Mouse (Mus musculus) MEL (cell line): ENCODE data around the gene Lap3. TPM values are rescaled to one million over a fixed set of nuclear protein-coding genes. Genes with fewer than 3 reads are reported as not detected.

Source experiments
- DNase-seq: peaks from one replicate; pipeline ENCODE4 v3.0.0; 2011; ENCODE audit warnings: low read depth, low spot score
- H3K27ac ChIP-seq: 2 replicates; pipeline ENCODE4 v1.5.1; 2012; ENCODE audit warnings: low read depth, mild to moderate bottlenecking, control low read depth, low read length, moderate library complexity; ENCODE audit not compliant: control insufficient read depth
- H3K27me3 ChIP-seq, 2 experiments: fragments of 150-350 bp in 1 of 2; sonication (generic) in 1 of 2; 2 replicates each; pipeline ENCODE4 v1.6.1; 2012; ENCODE audit warnings: low read length in 2 of 2, mild to moderate bottlenecking in 2 of 2, improper control_type of control experiment in 1 of 2, moderate library complexity in 1 of 2; ENCODE audit not compliant: insufficient read depth in 2 of 2, control insufficient read depth in 1 of 2
- H3K36me3 ChIP-seq, 2 experiments: 2 replicates each; pipeline ENCODE4 v1.6.1; 2012 to 2014; ENCODE audit warnings: low read length in 2 of 2, improper control_type of control experiment in 1 of 2, inconsistent platforms in 1 of 2, mild to moderate bottlenecking in 1 of 2; ENCODE audit not compliant: insufficient read depth in 2 of 2, control insufficient read depth in 1 of 2
- H3K4me1 ChIP-seq, 2 experiments: fragments of 150-350 bp in 1 of 2; sonication (generic) in 1 of 2; 2 replicates each; pipeline ENCODE4 v1.6.1; 2012; ENCODE audit warnings: low read length in 2 of 2, improper control_type of control experiment in 1 of 2, mild to moderate bottlenecking in 1 of 2; ENCODE audit not compliant: insufficient read depth in 2 of 2, control insufficient read depth in 1 of 2
- H3K4me3 ChIP-seq, 2 experiments: fragments of 150-350 bp in 1 of 2; sonication (generic) in 1 of 2; 2 replicates each; pipeline ENCODE4 v1.5.1; 2012; ENCODE audit warnings: low read depth in 2 of 2, low read length in 2 of 2, mild to moderate bottlenecking in 2 of 2, moderate library complexity in 2 of 2, control low read depth in 1 of 2, improper control_type of control experiment in 1 of 2; ENCODE audit not compliant: control insufficient read depth in 1 of 2, insufficient read depth in 1 of 2
- H3K79me2 ChIP-seq: 2 replicates; pipeline ENCODE4 v1.6.1; 2012; ENCODE audit warnings: mild to moderate bottlenecking, low read length, moderate library complexity; ENCODE audit not compliant: control insufficient read depth, poor library complexity, insufficient read depth
- H3K9ac ChIP-seq: 2 replicates; pipeline ENCODE4 v1.6.1; 2012; ENCODE audit warnings: low read depth, mild to moderate bottlenecking, control low read depth, low read length, moderate library complexity; ENCODE audit not compliant: control insufficient read depth, poor library complexity, severe bottlenecking
- H3K9me3 ChIP-seq: fragments of 150-350 bp; sonication (generic); replicated peaks from 2 replicates; pipeline ENCODE4 v1.6.1; 2012; ENCODE audit warnings: mild to moderate bottlenecking, low read length, improper control_type of control experiment, moderate library complexity; ENCODE audit not compliant: insufficient read depth
- BHLHE40 ChIP-seq: IDR thresholded peaks from 2 replicates; pipeline ENCODE4 v1.6.1; 2012; ENCODE audit warnings: low read depth, mild to moderate bottlenecking, inconsistent platforms, low read length, improper control_type of control experiment, borderline replicate concordance
- E2F4 ChIP-seq: IDR thresholded peaks from 2 replicates; pipeline ENCODE4 v1.6.1; 2011; ENCODE audit warnings: low read depth, low read length, improper control_type of control experiment, borderline replicate concordance
- EP300 ChIP-seq, 2 experiments: IDR thresholded peaks; 2 replicates each; pipeline ENCODE4 v1.6.1; 2011; ENCODE audit warnings: improper control_type of control experiment in 2 of 2, low read length in 2 of 2, low read depth in 1 of 2, mild to moderate bottlenecking in 1 of 2
- GABPA ChIP-seq: IDR thresholded peaks from 2 replicates; pipeline ENCODE4 v1.6.1; 2012; ENCODE audit warnings: low read depth, mild to moderate bottlenecking, inconsistent platforms, low read length, improper control_type of control experiment, moderate library complexity
- GATA1 ChIP-seq: IDR thresholded peaks from 2 replicates; pipeline ENCODE4 v1.6.1; 2011; ENCODE audit warnings: low read depth, low read length, improper control_type of control experiment
- MAX ChIP-seq: IDR thresholded peaks from 2 replicates; pipeline ENCODE4 v1.6.1; 2011; ENCODE audit warnings: low read length, improper control_type of control experiment
- MAZ ChIP-seq: IDR thresholded peaks from 2 replicates; pipeline ENCODE4 v1.6.1; 2012; ENCODE audit warnings: low read depth, mild to moderate bottlenecking, inconsistent platforms, low read length, improper control_type of control experiment
- MEF2A ChIP-seq: IDR thresholded peaks from 2 replicates; pipeline ENCODE4 v1.6.1; 2014; ENCODE audit warnings: low read depth, mild to moderate bottlenecking, inconsistent platforms, low read length, improper control_type of control experiment; ENCODE audit not compliant: poor library complexity, insufficient replicate concordance, severe bottlenecking; ENCODE audit errors: extremely low read depth
- NELFE ChIP-seq: IDR thresholded peaks from 2 replicates; pipeline ENCODE4 v1.6.1; 2011; ENCODE audit warnings: low read depth, low read length, improper control_type of control experiment
- POLR2AphosphoS2 ChIP-seq: IDR thresholded peaks from 2 replicates; pipeline ENCODE4 v1.6.1; 2011; ENCODE audit warnings: low read length, improper control_type of control experiment
- TAL1 ChIP-seq: IDR thresholded peaks from 2 replicates; pipeline ENCODE4 v1.6.1; 2012; ENCODE audit warnings: mild to moderate bottlenecking, inconsistent platforms, low read length, moderate library complexity, mixed read lengths
- TBP ChIP-seq: IDR thresholded peaks from 2 replicates; pipeline ENCODE4 v1.8.0; 2011; ENCODE audit warnings: low read depth, low read length, improper control_type of control experiment
- UBTF ChIP-seq: IDR thresholded peaks from 2 replicates; pipeline ENCODE4 v1.6.1; 2012; ENCODE audit warnings: low read depth, mild to moderate bottlenecking, inconsistent platforms, low read length, improper control_type of control experiment, moderate library complexity, borderline replicate concordance; ENCODE audit not compliant: insufficient read depth
- ZC3H11A ChIP-seq: IDR thresholded peaks from 2 replicates; pipeline ENCODE4 v1.6.1; 2012; ENCODE audit warnings: low read depth, mild to moderate bottlenecking, inconsistent platforms, low read length, improper control_type of control experiment
- ZKSCAN1 ChIP-seq: IDR thresholded peaks from 2 replicates; pipeline ENCODE4 v1.6.1; 2012; ENCODE audit warnings: low read depth, mild to moderate bottlenecking, inconsistent platforms, low read length, improper control_type of control experiment, moderate library complexity
- ZNF384 ChIP-seq: IDR thresholded peaks from 2 replicates; pipeline ENCODE4 v1.6.1; 2012; ENCODE audit warnings: low read depth, mild to moderate bottlenecking, inconsistent platforms, low read length, improper control_type of control experiment
- polyA plus RNA-seq, 2 experiments: library from polyadenylated mRNA; stranded (reverse) in 1 of 2; unstranded in 1 of 2; fragments of >175 nt in 1 of 2; fragments of >200 nt in 1 of 2; gene quantifications; 2 replicates each; pipeline versions ENCODE4 v1.2.1 to v1.2.4; 2012; ENCODE audit warnings: low replicate concordance in 2 of 2, low read depth in 1 of 2; ENCODE audit not compliant: insufficient read length in 2 of 2, insufficient read depth in 1 of 2, missing spikeins in 1 of 2
- total RNA-seq: library from RNA; depleted of rRNA; stranded (reverse); fragments of 300-350 nt; gene quantifications from 2 replicates; pipeline ENCODE4 v1.2.3, GENCODE M21; 2012

The Lap3 gene
- total and polyA plus RNA-seq, 3 experiments, result 172 to 213 (median 205) TPM

DNA sequence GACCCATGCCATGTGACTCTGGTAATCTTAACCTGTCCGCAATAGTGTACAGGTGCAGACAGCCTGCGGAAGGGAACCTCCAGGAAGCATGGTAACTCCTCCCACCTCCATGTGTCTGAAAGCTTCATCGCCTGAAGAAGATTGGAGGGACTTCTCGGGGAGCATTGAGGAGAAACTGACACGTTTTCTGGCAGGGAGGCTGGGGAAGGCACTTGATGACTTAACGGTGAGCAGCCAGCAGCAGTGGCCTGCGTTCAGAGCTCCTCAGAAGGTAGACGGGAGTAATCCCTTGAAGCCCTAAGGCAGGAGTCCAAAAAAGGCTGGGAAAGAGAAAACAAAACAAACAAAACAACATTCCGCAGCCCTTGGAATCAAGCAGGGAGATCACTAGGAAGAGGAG lies 38.7 kb upstream of the Lap3 start:
- no peak for TF ChIP-seq EP300 (IDR thresholded peaks at IDR 0.05; ENCODE audit: low read depth in 1 of 2, low read length in 2 of 2)
- TF ChIP-seq ZNF384, result no peak
- TF ChIP-seq UBTF, result no peak
- no peak for TF ChIP-seq E2F4
- Histone ChIP-seq H3K9ac (no peak overlapping the region), H3K4me1 (peaks cover 0 to 3% of the 10 kb centered on the region in 2 experiments; a peak in 3 of 4 replicates), H3K4me3 (no peak overlapping the region), H3K27ac (no peak overlapping the region), H3K27me3 (peaks cover 8 to 18% of the 10 kb centered on the region in 2 experiments), H3K9me3 (no peaks in the 10 kb centered on the region), H3K79me2 (peaks cover 2% of the 10 kb centered on the region), H3K36me3 (peaks cover 0 to 5% of the 10 kb centered on the region in 2 experiments; a peak in 1 of 4 replicates)
- no peak for DNase-seq

DNA sequence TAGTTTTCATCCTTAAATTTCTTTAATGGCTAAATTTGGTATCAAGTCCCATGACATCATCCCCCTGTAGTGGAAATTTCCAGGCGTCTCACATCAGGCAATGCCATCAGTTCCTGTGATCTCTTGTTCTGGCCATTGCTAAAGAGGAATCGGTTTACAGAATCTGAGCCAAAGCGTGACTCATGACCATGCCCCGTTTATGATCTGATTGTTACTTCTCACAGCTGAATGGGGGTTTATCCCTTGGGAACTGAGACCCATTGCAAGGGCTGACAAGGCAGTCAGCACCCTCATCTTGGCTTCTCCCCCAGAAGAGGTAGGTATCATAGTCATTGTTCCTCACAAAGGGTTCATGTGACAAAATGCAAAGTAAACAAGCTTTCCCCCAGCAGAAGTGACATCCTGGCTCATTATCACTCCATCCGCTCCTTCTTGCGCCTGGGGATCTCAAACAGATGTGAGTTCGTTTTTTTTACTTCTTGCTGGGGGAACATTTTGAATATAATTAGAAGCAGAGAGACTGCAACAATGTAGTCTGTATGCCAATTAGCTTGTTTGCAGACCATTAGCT lies 20.2 kb upstream of the Lap3 start:
- DNase-seq, result no peak
- Histone ChIP-seq H3K4me3 (no peak overlapping the region), H3K27me3 (peaks cover 3 to 6% of the 10 kb centered on the region in 2 experiments), H3K36me3 (no peaks in the 10 kb centered on the region), H3K9me3 (no peaks in the 10 kb centered on the region), H3K9ac (no peak overlapping the region), H3K27ac (no peak overlapping the region), H3K4me1 (no peaks in the 10 kb centered on the region), H3K79me2 (no peaks in the 10 kb centered on the region)
- TF ChIP-seq BHLHE40 (no peak), NELFE (no peak), MEF2A (no peak), TBP (no peak), POLR2AphosphoS2 (no peak), ZKSCAN1 (no peak), GABPA (no peak), ZC3H11A (no peak), TAL1 (no peak), EP300 (IDR thresholded peaks at IDR 0.05; ENCODE audit: low read depth in 1 of 2, low read length in 2 of 2) (no peak), GATA1 (no peak), E2F4 (no peak), MAX (no peak), MAZ (no peak)
